Mouse (Mus musculus): Measurements from ENCODE around the gene Numbl. TPM values are rescaled to one million over a fixed set of nuclear protein-coding genes. Genes with fewer than 3 reads are reported as not detected.

Gene Numbl
- total and polyA plus RNA-seq, 3 experiments = 3.7 to 9.7 (median 6.1) TPM

- H3K27ac ChIP-seq = no peak overlapping the region
- no peaks in the 10 kb centered on the region for H3K27me3 ChIP-seq (ENCODE audit: control insufficient read depth, insufficient read depth, low read length)
- no peak overlapping the region for H3K9ac ChIP-seq (ENCODE audit: low read depth, low read length)
- no peak overlapping the region for H3K4me3 ChIP-seq
- intact Hi-C loops (cut with DNase I) = loop anchor here (5.0 kb wide), 1 partner anchor 46 kb away; no protein-coding TSS in a partner anchor
- peaks cover 5% of the 10 kb centered on the region; the same call in 1 of the 2 replicates for H3K4me1 ChIP-seq (ENCODE audit: control insufficient read depth, insufficient read depth, low read length)
- H3K36me3 ChIP-seq (ENCODE audit: control insufficient read depth, insufficient read depth, low read length) = no peaks in the 10 kb centered on the region
- TF ChIP-seq POLR2A (IDR thresholded peaks at IDR 0.05; ENCODE audit: insufficient read depth, low read depth, low read length) = no peak
- no peak for TF ChIP-seq CTCF (IDR thresholded peaks at IDR 0.05)
- TF ChIP-seq EP300 (IDR thresholded peaks at IDR 0.05; ENCODE audit: insufficient read depth, low read depth, low read length) = no peak
- WGBS = 87% methylated on average over 7 of the region's 7 CpGs
- H3K79me2 ChIP-seq (replicated peaks; ENCODE audit: control insufficient read depth, insufficient read depth, low read length) = no peaks in the 10 kb centered on the region
- DNase-seq = no peak
These were observed 30.5 kb downstream of the Numbl start for GRCm38 (mm10) chr7:27288732-27289131.

- 78% methylated on average over 2 of the region's 2 CpGs for WGBS
- Histone ChIP-seq H3K36me3 (ENCODE audit: control insufficient read depth, insufficient read depth, low read length) (no peaks in the 10 kb centered on the region), H3K9ac (ENCODE audit: low read depth, low read length) (no peak overlapping the region), H3K27ac (no peak overlapping the region), H3K79me2 (replicated peaks; ENCODE audit: control insufficient read depth, insufficient read depth, low read length) (no peaks in the 10 kb centered on the region), H3K4me1 (ENCODE audit: control insufficient read depth, insufficient read depth, low read length) (peaks cover 5% of the 10 kb centered on the region; the same call in 1 of the 2 replicates), H3K4me3 (no peak overlapping the region), H3K27me3 (ENCODE audit: control insufficient read depth, insufficient read depth, low read length) (no peaks in the 10 kb centered on the region)
- intact Hi-C loops (cut with DNase I) = loop anchor here (5.0 kb wide), 1 partner anchor 42 kb away; no protein-coding TSS in a partner anchor
- no peak for DNase-seq
- TF ChIP-seq POLR2A (IDR thresholded peaks at IDR 0.05; ENCODE audit: insufficient read depth, low read depth, low read length) = no peak
- peak; percentile 42 for TF ChIP-seq CTCF (IDR thresholded peaks at IDR 0.05)
- no peak for TF ChIP-seq EP300 (IDR thresholded peaks at IDR 0.05; ENCODE audit: insufficient read depth, low read depth, low read length)
These were observed 32.3 kb downstream of the Numbl start for GRCm38 (mm10) chr7:27290555-27290954.

GRCm38 (mm10) chr7:27291795-27292466 lies 33.7 kb downstream of the Numbl start:
- no peak overlapping the region for H3K4me3 ChIP-seq
- H3K9ac ChIP-seq (ENCODE audit: low read depth, low read length) = no peak overlapping the region
- peaks cover 5% of the 10 kb centered on the region; the same call in 1 of the 2 replicates for H3K4me1 ChIP-seq (ENCODE audit: control insufficient read depth, insufficient read depth, low read length)
- peak overlapping the region; percentile 77 for H3K27ac ChIP-seq
- peak; percentile 72 to 81 for DNase-seq
- 27% methylated on average over 12 of the region's 12 CpGs for WGBS
- no peaks in the 10 kb centered on the region for H3K36me3 ChIP-seq (ENCODE audit: control insufficient read depth, insufficient read depth, low read length)
- intact Hi-C loops (cut with DNase I) = loop anchor here (5.0 kb wide), 1 partner anchor 40 kb away; no protein-coding TSS in a partner anchor
- no peaks in the 10 kb centered on the region for H3K79me2 ChIP-seq (replicated peaks; ENCODE audit: control insufficient read depth, insufficient read depth, low read length)
- H3K27me3 ChIP-seq (ENCODE audit: control insufficient read depth, insufficient read depth, low read length) = no peaks in the 10 kb centered on the region
- TF ChIP-seq POLR2A (IDR thresholded peaks at IDR 0.05; ENCODE audit: insufficient read depth, low read depth, low read length) (peak; percentile 15; the same call in 1 of the 2 replicates), CTCF (IDR thresholded peaks at IDR 0.05) (no peak), EP300 (IDR thresholded peaks at IDR 0.05; ENCODE audit: insufficient read depth, low read depth, low read length) (peak; percentile 85; the same call in 1 of the 2 replicates)

GRCm38 (mm10) chr7:27295956-27296355 lies 37.7 kb downstream of the Numbl start:
- Histone ChIP-seq H3K27me3 (ENCODE audit: control insufficient read depth, insufficient read depth, low read length) (no peaks in the 10 kb centered on the region), H3K4me3 (no peak overlapping the region), H3K9ac (ENCODE audit: low read depth, low read length) (no peak overlapping the region), H3K27ac (no peak overlapping the region), H3K36me3 (ENCODE audit: control insufficient read depth, insufficient read depth, low read length) (no peaks in the 10 kb centered on the region), H3K79me2 (replicated peaks; ENCODE audit: control insufficient read depth, insufficient read depth, low read length) (no peaks in the 10 kb centered on the region), H3K4me1 (ENCODE audit: control insufficient read depth, insufficient read depth, low read length) (peaks cover 5% of the 10 kb centered on the region; the same call in 1 of the 2 replicates)
- DNase-seq = no peak
- TF ChIP-seq POLR2A (IDR thresholded peaks at IDR 0.05; ENCODE audit: insufficient read depth, low read depth, low read length) = no peak
- no peak for TF ChIP-seq CTCF (IDR thresholded peaks at IDR 0.05)
- TF ChIP-seq EP300 (IDR thresholded peaks at IDR 0.05; ENCODE audit: insufficient read depth, low read depth, low read length) = no peak
- 47% methylated on average over 4 of the region's 4 CpGs for WGBS
- intact Hi-C loops (cut with DNase I) = no loop called here

GRCm38 (mm10) chr7:27296518-27296917 lies 38.3 kb downstream of the Numbl start:
- intact Hi-C loops (cut with DNase I) = no loop called here
- no peaks in the 10 kb centered on the region for H3K36me3 ChIP-seq (ENCODE audit: control insufficient read depth, insufficient read depth, low read length)
- no peak overlapping the region for H3K27ac ChIP-seq
- peaks cover 3% of the 10 kb centered on the region; the same call in 1 of the 2 replicates for H3K4me1 ChIP-seq (ENCODE audit: control insufficient read depth, insufficient read depth, low read length)
- H3K9ac ChIP-seq (ENCODE audit: low read depth, low read length) = no peak overlapping the region
- DNase-seq = no peak
- TF ChIP-seq CTCF (IDR thresholded peaks at IDR 0.05) = peak; percentile 19; the same call in 1 of the 2 replicates
- no peak for TF ChIP-seq POLR2A (IDR thresholded peaks at IDR 0.05; ENCODE audit: insufficient read depth, low read depth, low read length)
- no peak for TF ChIP-seq EP300 (IDR thresholded peaks at IDR 0.05; ENCODE audit: insufficient read depth, low read depth, low read length)
- H3K27me3 ChIP-seq (ENCODE audit: control insufficient read depth, insufficient read depth, low read length) = no peaks in the 10 kb centered on the region
- H3K4me3 ChIP-seq = no peak overlapping the region
- H3K79me2 ChIP-seq (replicated peaks; ENCODE audit: control insufficient read depth, insufficient read depth, low read length) = no peaks in the 10 kb centered on the region
- WGBS = 95% methylated on average over 4 of the region's 4 CpGs

GRCm38 (mm10) chr7:27298033-27298610 lies 39.9 kb downstream of the Numbl start:
- Histone ChIP-seq H3K36me3 (ENCODE audit: control insufficient read depth, insufficient read depth, low read length) (no peaks in the 10 kb centered on the region), H3K9ac (ENCODE audit: low read depth, low read length) (no peak overlapping the region), H3K4me1 (ENCODE audit: control insufficient read depth, insufficient read depth, low read length) (peaks cover 1% of the 10 kb centered on the region), H3K27me3 (ENCODE audit: control insufficient read depth, insufficient read depth, low read length) (no peaks in the 10 kb centered on the region), H3K27ac (no peak overlapping the region), H3K4me3 (no peak overlapping the region), H3K79me2 (replicated peaks; ENCODE audit: control insufficient read depth, insufficient read depth, low read length) (no peaks in the 10 kb centered on the region)
- no peak for DNase-seq
- TF ChIP-seq POLR2A (IDR thresholded peaks at IDR 0.05; ENCODE audit: insufficient read depth, low read depth, low read length) = no peak
- no peak for TF ChIP-seq EP300 (IDR thresholded peaks at IDR 0.05; ENCODE audit: insufficient read depth, low read depth, low read length)
- no peak for TF ChIP-seq CTCF (IDR thresholded peaks at IDR 0.05)
- WGBS = 72% methylated on average over 16 of the region's 16 CpGs
- intact Hi-C loops (cut with DNase I) = no loop called here
